Mouse (Mus musculus) brain, adult 2 months (tissue): ENCODE measurements around the gene Atp8a2.
"Not testable (repeated sequence)": the region's sequence is repeated elsewhere in the genome, so short reads cannot be mapped to it uniquely, and the experiment has no call there.

Experiments used
- DNase-seq: peaks from one replicate; pipeline ENCODE4 v3.0.0; 2011; ENCODE audit warnings: low read depth, low spot score

The Atp8a2 gene

DNA sequence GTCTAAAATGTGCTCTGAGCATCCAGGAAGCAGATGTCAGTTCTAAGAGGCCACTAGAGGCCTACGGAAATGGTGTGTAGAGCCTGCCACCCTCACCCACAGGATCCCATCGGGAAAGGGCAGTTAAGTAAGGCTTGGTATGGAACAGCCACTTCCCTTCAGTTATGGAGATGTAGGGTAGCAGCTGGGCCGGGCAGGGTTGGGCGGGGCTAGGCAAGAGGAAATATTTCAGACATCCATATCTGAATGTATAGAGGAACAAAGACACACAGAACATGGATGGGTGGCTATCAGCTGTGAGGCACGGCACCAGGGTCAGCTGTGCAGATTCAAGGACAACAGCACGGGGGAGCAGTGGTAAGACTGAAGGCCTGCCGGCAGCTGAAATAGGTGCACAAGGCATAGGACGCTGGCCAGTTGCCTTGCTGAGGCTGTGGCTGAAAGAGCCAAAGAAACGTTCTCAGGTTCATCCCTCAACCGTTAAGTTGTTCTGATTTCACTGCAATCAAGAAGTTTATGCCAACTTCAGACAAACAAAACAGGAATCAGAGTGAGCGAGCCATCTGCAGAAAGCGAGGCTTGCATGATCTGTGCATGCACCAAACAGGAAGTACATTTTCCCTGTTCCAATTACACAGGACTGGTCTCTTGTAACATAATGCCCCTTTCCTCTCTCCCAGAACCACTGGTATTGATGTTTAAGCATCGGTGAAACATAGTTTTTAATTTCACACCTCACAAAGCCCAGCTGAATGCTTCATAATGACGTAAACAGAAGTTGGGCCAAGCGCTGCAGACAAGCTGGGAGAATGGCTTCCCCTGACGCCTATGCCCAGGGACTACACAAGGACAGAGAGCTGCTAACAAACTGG, 549.9 kb downstream of the Atp8a2 start:
- no peak for DNase-seq

GRCm38 (mm10) chr14:59644896-59645295, 552.1 kb downstream of the Atp8a2 start:
- DNase-seq, result no peak

DNA sequence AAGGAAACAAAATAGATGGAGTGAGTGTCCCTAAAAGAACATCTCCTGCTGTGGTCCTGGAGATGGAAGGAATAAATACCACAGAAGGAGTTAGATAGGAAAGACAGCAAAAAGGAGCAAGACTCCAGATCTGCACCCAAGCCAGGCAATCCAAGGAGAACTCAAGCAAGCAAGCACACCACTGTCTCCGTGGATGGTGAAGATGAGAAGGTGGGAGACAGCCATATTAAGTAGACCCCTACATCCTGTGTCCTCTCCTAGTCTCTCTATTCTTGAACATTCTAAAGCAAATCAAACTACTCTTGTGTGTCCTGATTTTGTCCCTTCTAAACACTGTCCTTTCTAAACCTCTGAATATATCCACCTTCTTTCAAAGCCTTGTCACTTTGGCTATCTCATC, 552.8 kb downstream of the Atp8a2 start:
- no peak for DNase-seq

- DNase-seq, result no peak
Measured at GRCm38 (mm10) chr14:59643582-59643981, 553.4 kb downstream of the Atp8a2 start.

DNA sequence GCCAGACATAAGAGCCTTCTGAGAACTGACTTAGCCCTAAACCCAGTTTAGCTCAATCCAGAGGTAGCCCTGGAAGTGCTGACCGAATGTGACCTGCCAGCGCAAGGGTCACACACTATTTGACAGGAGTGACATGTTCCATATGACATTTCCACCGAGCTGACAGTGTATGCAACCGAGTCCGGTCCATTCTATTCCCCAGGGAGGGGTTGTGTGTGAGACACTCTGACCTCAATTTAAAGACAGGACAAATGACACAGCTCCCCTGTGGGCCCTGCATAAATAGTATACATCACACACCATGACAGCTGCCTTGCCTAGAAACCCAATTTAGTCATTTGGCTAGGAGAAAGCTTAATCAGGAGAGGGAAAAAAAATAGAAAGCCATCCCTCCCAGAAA, 555.1 kb downstream of the Atp8a2 start:
- no peak for DNase-seq

DNA sequence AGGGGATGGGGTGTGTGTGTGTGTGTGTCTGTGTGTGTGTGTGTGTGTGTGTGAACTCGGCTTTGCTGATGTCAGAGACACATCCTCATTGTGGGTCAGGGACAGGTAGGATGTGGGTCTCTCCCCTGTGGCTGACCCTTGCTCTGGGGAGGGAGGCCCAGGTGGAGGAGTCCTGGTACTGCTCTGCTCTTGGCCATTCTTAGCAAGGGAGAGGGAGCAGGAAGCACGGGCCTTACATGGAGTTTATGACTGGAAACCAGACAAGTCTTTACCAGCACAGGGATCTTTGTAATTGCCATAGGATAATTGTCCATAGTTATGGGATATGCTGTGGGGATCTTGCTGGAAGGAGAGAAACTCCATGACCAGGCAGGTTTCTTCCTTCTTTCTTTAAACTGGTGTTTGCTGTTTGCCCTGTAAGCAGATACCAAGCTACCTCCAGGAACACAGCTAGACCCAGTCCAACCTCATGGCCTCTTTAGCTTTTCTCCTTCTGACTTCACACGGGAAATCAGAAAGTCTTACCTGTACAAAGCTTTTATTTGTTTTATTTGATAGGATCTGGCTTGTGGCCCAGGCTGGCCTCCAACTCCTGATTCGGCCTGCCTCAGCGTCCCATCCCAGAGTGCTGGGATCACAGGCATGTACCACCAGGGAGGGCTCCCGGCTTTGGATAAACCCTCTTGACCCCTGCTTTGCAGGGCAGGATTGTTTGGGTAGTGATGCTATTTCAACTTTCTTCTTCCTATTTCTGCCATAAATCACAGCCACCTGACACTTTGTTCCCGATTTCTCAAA, 557.9 kb downstream of the Atp8a2 start:
- no peak for DNase-seq

DNA sequence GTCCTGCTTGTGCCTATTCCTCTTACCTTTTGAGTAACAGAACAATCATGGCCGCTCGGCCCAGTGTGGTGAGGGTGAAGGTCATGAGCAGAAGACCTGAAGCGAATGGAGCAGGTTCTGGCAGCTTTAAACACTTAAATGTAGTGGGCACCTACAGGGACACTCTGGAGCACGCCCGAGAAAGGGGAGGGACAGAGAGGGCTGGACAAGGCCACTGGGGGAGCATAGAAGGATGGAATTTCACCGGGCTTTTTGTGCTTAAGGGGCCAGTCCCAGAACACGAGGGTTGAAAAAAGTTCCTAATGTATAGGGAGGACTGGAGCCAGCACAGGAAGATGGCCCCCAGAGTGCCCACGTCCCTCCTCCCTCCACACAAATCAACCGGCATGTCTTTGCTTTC, 563.0 kb downstream of the Atp8a2 start:
- DNase-seq, result no peak

- no peak for DNase-seq
Measured at GRCm38 (mm10) chr14:59633295-59633898, 563.6 kb downstream of the Atp8a2 start.

GRCm38 (mm10) chr14:59632067-59632466, 564.9 kb downstream of the Atp8a2 start:
- DNase-seq, result no peak

DNA sequence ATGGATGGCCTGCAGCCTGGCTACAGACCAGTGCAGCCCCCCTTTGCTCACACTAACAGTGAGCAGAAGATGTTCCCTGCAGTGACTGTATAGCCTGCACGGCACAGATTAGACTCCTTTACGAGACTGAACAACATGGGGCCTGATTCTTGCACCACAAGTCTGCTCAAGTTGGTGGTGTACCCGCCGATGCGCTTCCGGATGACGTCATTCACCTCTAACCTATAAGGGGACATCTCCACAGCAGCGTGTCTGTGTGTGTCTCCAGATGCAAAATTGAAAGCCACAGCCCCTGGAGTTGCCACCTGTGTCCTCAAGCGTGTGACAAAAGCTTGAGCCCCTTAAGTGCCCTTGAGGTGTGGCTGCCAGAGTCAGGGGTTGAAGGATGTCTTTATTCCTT, 566.9 kb downstream of the Atp8a2 start:
- no peak for DNase-seq

DNA sequence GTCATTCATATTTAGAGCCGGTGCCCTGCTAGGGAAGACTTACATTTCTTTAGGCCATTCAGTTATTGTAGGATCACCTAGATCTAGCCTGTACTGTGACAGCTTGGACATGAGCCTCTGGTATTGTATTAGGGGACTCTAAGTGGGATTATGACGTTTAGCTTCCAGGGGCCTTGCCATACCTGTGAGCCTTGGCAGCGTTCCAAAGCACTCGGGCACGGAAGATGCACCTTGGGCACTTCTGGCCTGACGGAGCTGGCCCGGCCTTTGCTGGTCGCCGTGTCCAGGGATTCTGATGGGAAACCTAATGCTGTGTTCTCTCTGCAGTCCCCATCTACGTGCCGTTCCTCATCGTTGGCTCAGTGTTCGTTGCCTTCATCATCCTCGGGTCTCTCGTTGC, 567.7 kb downstream of the Atp8a2 start:
- DNase-seq, result no peak

- DNase-seq, result peak; percentile 56
Measured at GRCm38 (mm10) chr14:59627823-59628222, 569.2 kb downstream of the Atp8a2 start.

- no peak for DNase-seq
Measured at GRCm38 (mm10) chr14:59627142-59627680, 569.8 kb downstream of the Atp8a2 start.

DNA sequence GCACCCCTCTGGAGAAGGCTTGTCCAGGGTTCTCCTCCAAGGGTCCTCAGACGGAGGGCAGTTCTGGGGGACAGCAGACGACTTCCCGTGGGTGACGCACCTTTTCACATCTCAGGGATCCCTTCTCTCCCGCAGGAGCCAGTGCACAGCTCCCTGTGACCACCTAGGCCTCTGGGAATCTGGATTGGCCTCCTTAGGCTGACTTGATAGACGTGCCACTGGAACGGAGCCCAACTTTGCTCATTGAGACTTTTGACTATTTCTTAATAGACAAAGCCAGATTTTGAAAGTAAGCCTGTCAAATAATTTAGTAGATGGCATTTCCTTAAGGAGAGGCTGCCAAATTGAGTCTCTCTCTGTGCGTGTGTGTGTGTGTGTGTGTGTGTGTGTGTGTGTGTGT, 570.3 kb downstream of the Atp8a2 start:
- DNase-seq, result no peak

- peak; percentile 47 for DNase-seq
Measured at GRCm38 (mm10) chr14:59625806-59626364, 571.1 kb downstream of the Atp8a2 start.

GRCm38 (mm10) chr14:59625158-59625805, 571.7 kb downstream of the Atp8a2 start, which contains the start of gene Shisa2:
Gene Shisa2 (plus strand): TSS chr14:59625308.
- DNase-seq, result peak; percentile 73

DNA sequence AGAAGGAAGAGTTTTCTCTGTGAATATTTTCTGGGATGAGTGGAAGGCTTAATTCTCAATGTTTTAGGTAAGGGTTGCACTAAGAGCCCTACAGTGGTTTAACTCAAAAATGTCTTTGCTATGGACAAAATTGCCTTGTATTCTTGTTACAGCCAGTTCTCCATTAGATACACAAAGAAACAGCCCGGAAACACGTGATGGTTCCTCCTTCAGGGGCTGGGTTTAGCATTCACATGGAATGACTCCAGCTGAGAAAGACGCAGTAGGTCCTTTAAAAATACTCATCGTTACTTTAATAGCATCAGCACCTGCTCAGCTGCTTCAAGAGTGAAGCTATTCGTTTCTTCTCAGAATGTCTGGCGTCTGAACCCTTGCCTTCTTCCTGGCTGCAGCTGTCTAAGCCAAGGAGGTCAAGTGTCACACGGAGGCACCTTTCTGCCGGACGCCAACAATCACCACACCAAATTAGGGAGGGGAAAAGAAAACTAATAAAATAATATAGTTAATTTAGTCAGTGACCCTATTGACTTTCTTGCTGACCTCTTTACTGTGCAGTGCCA, 572.6 kb downstream of the Atp8a2 start:
- no peak for DNase-seq

DNA sequence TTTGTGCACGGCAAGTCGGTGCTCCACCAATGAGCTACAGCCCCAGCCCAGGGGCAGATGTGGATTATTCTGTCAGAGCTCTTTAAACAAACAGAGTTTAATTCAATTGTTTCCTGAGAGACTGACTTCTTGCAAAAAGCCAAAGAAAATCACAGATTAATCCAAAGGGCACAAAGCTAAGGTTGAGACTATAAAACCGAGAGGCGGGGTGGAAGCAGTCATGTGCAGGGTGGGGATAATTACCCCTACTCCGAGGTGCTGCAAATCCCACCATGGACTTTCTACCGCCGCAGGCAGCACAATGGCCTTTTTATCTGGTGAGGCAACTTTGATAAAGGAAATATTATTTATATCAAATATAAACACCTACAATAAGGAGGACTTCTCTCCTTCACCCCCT, 580.2 kb downstream of the Atp8a2 start:
- DNase-seq, result no peak

GRCm38 (mm10) chr14:59614149-59614548, 582.8 kb downstream of the Atp8a2 start:
- DNase-seq, result not testable (repeated sequence)

- DNase-seq, result peak; percentile 46
Measured at GRCm38 (mm10) chr14:59612920-59613625, 583.9 kb downstream of the Atp8a2 start.
